Mouse (Mus musculus) hindbrain, embryonic 16.5 days (tissue): ENCODE results near the gene Apol9a. TPM values are rescaled to one million over a fixed set of nuclear protein-coding genes. Genes with fewer than 3 reads are reported as not detected.
A peak's percentile ranks its signal among the peaks of the same experiment; 100 is the strongest.
"Not testable (repeated sequence)": the region's sequence is repeated elsewhere in the genome, so short reads cannot be mapped to it uniquely, and the experiment has no call there.

Experiments
- ATAC-seq: fragments of 200-750 bp; cut with Nextera tagmentation; 2 replicates; pipeline ENCODE4 v1.8.0; 2017; ENCODE audit warnings: moderate TSS enrichment, moderate library complexity
- H3K27ac ChIP-seq: fragments of 300-500 bp; sonication (generic); 2 replicates; pipeline ENCODE4 v1.5.1; 2014; ENCODE audit warnings: low read depth, mild to moderate bottlenecking, control low read depth, low read length, moderate library complexity
- H3K27me3 ChIP-seq: fragments of 300-500 bp; sonication (generic); replicated peaks from 2 replicates; pipeline ENCODE4 v1.6.1; 2014; ENCODE audit warnings: low read length; ENCODE audit not compliant: control insufficient read depth, insufficient read depth
- H3K36me3 ChIP-seq: fragments of 300-500 bp; sonication (generic); 2 replicates; pipeline ENCODE4 v1.6.1; 2014; ENCODE audit warnings: mild to moderate bottlenecking, low read length, moderate library complexity, mixed read lengths; ENCODE audit not compliant: control insufficient read depth, insufficient read depth
- H3K4me1 ChIP-seq: fragments of 300-500 bp; sonication (generic); 2 replicates; pipeline ENCODE4 v1.6.1; 2014; ENCODE audit warnings: low read depth, low read length; ENCODE audit not compliant: control insufficient read depth, insufficient read depth
- H3K4me2 ChIP-seq: fragments of 300-500 bp; sonication (generic); 2 replicates; pipeline ENCODE4 v1.6.1; 2014; ENCODE audit warnings: mild to moderate bottlenecking, low read length, control low read depth, moderate library complexity
- H3K4me3 ChIP-seq: fragments of 300-500 bp; sonication (generic); 2 replicates; pipeline ENCODE4 v1.5.1; 2014; ENCODE audit warnings: mild to moderate bottlenecking, low read length, control low read depth, moderate library complexity
- H3K9ac ChIP-seq: fragments of 300-500 bp; sonication (generic); 2 replicates; pipeline ENCODE4 v1.6.1; 2014; ENCODE audit warnings: low read depth, mild to moderate bottlenecking, control low read depth, low read length, moderate library complexity
- H3K9me3 ChIP-seq: fragments of 300-500 bp; sonication (generic); 2 replicates; pipeline ENCODE4 v1.6.1; 2014; ENCODE audit warnings: mild to moderate bottlenecking, low read length, moderate library complexity; ENCODE audit not compliant: control insufficient read depth
- WGBS: fragments of 180-500 bp; shearing (Covaris S2); extraction: QIAGEN DNeasy Blood & Tissue Kit; methylation state at CpG from one replicate; pipeline ENCODE4 v1.1.7; 2014; 5-methylcytosine and 5-hydroxymethylcytosine counted together
- polyA plus RNA-seq: library from polyadenylated mRNA; unstranded; fragments of >200 nt; fragmentation: Nextera tagmentation; extraction: Ambion mirVana; gene quantifications from 2 replicates; pipeline ENCODE4 v1.2.1, GENCODE M21; 2015

Apol9a gene
- polyA plus RNA-seq: 0.24 and 0.46 TPM in 2 replicates

DNA sequence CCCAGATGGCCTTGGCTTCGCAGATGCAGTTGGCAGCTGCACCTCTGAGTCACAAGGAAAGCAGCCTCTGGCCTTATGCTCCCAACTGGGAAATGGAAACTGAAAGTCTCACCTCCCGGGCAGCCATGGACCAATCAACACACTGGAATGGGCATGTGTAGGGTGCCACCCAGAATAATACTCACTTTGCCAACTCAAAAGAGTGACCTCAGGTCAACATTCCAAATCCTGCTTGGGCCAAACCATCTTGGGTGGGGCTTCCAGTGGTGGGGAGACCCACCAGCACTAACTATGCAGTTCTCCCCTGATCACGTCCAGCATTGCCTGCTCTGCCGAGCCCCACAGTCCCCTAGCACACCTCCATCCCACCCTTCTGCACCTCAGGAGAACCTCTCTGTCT, at the start of gene Apol9a:
Gene Apol9a (minus strand): TSS at position 101 of the 400 bp plus-strand sequence.
- ATAC-seq, H3K4me3 ChIP-seq, H3K9ac ChIP-seq, H3K36me3 ChIP-seq, H3K27me3 ChIP-seq, H3K4me1 ChIP-seq, H3K9me3 ChIP-seq, H3K4me2 ChIP-seq, H3K27ac ChIP-seq: not testable (repeated sequence)
- WGBS: no CpG with 5 or more reads among the region's 4 CpGs

DNA sequence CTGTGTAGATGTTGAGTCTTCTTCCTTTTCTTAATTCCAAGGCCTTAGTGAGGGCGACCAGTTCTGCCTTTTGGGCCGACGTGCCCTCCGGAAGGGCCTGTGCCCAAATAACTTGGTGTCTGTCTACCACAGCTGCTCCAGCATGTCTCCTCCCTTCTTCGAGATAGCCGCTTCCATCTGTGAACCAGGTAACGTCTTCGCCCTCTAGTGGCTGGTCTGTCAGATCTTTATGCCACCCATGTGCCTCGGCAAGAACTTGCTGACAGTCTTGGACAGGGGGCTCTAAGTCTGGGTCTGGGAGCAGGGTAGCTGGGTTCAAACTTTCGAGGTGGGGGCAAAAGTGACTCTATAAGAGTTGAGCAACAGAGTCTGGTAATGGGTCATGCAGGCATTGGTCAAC, 39.0 kb upstream of the Apol9a start:
- not testable (repeated sequence) for H3K9ac ChIP-seq, H3K9me3 ChIP-seq, H3K36me3 ChIP-seq, H3K4me2 ChIP-seq, H3K4me1 ChIP-seq, ATAC-seq, H3K27me3 ChIP-seq, H3K4me3 ChIP-seq, H3K27ac ChIP-seq
- WGBS: 59% methylated on average over 10 of the region's 10 CpGs

DNA sequence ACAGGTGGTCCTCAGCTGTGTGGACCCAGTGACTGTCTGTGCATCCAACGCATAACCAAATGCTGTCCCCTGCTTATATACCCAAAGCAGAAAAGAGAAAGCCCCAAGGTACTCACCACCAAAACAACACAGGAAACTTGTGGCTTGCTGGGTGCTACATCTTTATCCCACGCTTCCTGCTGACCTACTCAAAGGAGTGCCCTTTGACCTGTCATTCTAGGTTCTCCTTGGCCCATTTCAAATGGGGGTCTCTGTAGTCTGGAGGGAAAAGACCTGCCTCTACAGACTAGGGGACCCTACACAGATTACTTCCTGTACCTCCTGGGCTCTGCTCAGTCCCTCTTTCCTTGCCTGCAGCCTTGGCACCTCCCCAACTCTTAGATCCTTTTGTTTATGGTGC, 36.5 kb upstream of the Apol9a start, which contains the start of gene Apol7b:
Gene Apol7b (minus strand): TSS at position 101 of the 400 bp plus-strand sequence.
- not testable (repeated sequence) for H3K27ac ChIP-seq, H3K4me1 ChIP-seq, H3K4me3 ChIP-seq, H3K9ac ChIP-seq, ATAC-seq, H3K9me3 ChIP-seq, H3K27me3 ChIP-seq, H3K36me3 ChIP-seq, H3K4me2 ChIP-seq
- WGBS: 93% methylated on average over 1 of the region's 2 CpGs

DNA sequence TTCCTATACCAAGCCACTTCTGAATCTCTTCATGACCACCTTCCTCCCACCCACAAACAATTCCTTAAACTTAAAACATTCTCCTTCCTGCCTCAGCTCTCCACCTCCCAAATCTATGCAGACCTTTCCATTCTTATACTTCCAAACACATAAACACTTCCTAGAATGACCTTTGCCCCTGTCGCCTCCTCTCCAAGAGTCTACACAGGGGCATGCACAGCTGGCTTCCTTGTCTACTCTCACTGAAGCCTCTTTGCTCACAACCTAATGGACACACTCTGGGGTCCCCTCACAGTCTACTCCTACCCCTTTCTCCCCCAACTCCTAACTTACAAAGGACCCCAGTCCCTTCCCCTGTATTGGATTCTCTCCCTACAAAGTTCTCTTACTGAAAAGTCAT, 34.7 kb upstream of the Apol9a start:
- H3K9ac ChIP-seq, ATAC-seq, H3K36me3 ChIP-seq, H3K4me2 ChIP-seq, H3K4me1 ChIP-seq, H3K4me3 ChIP-seq, H3K9me3 ChIP-seq, H3K27ac ChIP-seq, H3K27me3 ChIP-seq: not testable (repeated sequence)
- 90% methylated on average over 1 of the region's 1 CpGs for WGBS

DNA sequence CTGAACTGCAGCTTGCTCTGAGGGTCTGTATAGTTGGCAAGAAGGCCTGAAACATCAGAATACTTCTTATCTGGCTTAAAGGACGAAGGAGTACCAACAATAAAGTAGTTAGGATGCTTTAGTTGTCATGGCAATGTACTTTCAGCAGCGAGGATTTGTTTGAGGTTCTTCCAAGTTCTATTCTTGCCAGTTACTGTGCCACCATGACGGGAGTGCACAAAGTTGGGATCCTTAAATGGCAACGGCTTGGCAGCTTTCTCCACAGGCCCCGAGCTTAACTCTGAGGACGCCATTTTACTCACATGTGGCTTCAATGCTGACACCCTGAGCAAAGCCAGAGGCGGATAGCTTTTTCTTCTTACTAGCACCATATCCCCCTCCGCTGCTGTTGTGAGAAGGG, 33.8 kb upstream of the Apol9a start:
- H3K27me3 ChIP-seq, ATAC-seq: not testable (repeated sequence)
- WGBS: 74% methylated on average over 8 of the region's 8 CpGs

GRCm38 (mm10) chr15:77428690-77429448, 17.9 kb upstream of the Apol9a start:
- not testable (repeated sequence) for H3K9ac ChIP-seq, ATAC-seq, H3K9me3 ChIP-seq, H3K4me2 ChIP-seq, H3K36me3 ChIP-seq, H3K4me3 ChIP-seq, H3K27ac ChIP-seq, H3K27me3 ChIP-seq, H3K4me1 ChIP-seq
- 64% methylated on average over 8 of the region's 10 CpGs for WGBS

More for the DNA sequence above, 33.8 kb upstream of the Apol9a start:
- H3K9me3 ChIP-seq, H3K4me2 ChIP-seq, H3K4me3 ChIP-seq, H3K27ac ChIP-seq, H3K9ac ChIP-seq, H3K36me3 ChIP-seq, H3K4me1 ChIP-seq: not testable (repeated sequence)

- ATAC-seq, H3K4me1 ChIP-seq, H3K9me3 ChIP-seq, H3K9ac ChIP-seq, H3K36me3 ChIP-seq, H3K27me3 ChIP-seq, H3K27ac ChIP-seq, H3K4me3 ChIP-seq, H3K4me2 ChIP-seq: not testable (repeated sequence)
- 93% methylated on average over 3 of the region's 7 CpGs for WGBS
These were observed 12.0 kb upstream of the Apol9a start for GRCm38 (mm10) chr15:77422925-77423324.

DNA sequence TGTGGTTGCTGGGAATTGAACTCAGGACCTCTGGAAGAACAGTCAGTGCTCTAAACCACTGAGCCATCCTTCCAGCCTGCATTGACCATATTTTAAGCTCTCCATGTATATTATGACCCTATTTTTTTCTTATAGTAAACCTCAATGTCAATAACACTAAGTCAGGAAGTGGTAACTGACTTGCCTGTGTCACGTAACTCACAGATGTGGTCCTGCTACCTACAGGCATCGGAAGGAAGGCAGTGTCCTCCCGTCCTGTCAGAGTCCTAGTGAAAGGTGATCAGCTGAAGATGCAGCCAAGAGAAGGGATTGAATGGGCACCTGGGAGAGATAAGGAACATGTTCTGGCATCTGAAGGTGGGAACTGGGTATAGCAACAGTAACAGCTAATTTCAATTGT, 8.7 kb upstream of the Apol9a start:
- WGBS: no CpG with 5 or more reads among the region's 3 CpGs
- not testable (repeated sequence) for ATAC-seq

GRCm38 (mm10) chr15:77416655-77417333, 5.9 kb upstream of the Apol9a start:
- not testable (repeated sequence) for H3K36me3 ChIP-seq, H3K9me3 ChIP-seq, H3K9ac ChIP-seq, H3K27ac ChIP-seq, H3K4me3 ChIP-seq, H3K4me2 ChIP-seq, H3K27me3 ChIP-seq, H3K4me1 ChIP-seq
- 21% methylated on average over 2 of the region's 10 CpGs for WGBS
- ATAC-seq: peak; percentile 45; the same call in 1 of the 2 replicates

More for the DNA sequence above, 8.7 kb upstream of the Apol9a start:
- H3K27ac ChIP-seq, H3K27me3 ChIP-seq, H3K9me3 ChIP-seq, H3K9ac ChIP-seq, H3K4me2 ChIP-seq, H3K4me3 ChIP-seq, H3K4me1 ChIP-seq, H3K36me3 ChIP-seq: not testable (repeated sequence)
